Mouse (Mus musculus): ENCODE results near the gene Rgma.

GRCm38 (mm10) chr7:73365511-73365910, 9.8 kb upstream of the Rgma start:
- no peak for TF ChIP-seq POLR2A (IDR thresholded peaks at IDR 0.05; ENCODE audit: low read depth, low read length)
- TF ChIP-seq CTCF (IDR thresholded peaks at IDR 0.05; ENCODE audit: extremely low read depth, insufficient read depth, insufficient read length, insufficient replicate concordance): no peak
